Mouse (Mus musculus) myocyte (in vitro differentiated cells): ENCODE results near the gene Mrps21.
"Not testable (repeated sequence)": the region's sequence is repeated elsewhere in the genome, so short reads cannot be mapped to it uniquely, and the experiment has no call there.

Experiments
- CEBPB ChIP-seq: IDR thresholded peaks from 2 replicates; pipeline ENCODE4 v1.6.1; 2011; ENCODE audit warnings: mild to moderate bottlenecking, moderate library complexity; ENCODE audit not compliant: poor library complexity, insufficient read depth, severe bottlenecking
- MAX ChIP-seq: IDR thresholded peaks from one replicate; pipeline ENCODE4 v1.6.1; 2011; ENCODE audit warnings: low read depth, mild to moderate bottlenecking, control low read depth
- MYOG ChIP-seq, 3 experiments: IDR thresholded peaks; one replicate each; pipeline ENCODE4 v1.6.1; 2011; ENCODE audit warnings: control low read depth in 2 of 3, low read depth in 2 of 3, mild to moderate bottlenecking in 2 of 3; ENCODE audit not compliant: insufficient read length in 2 of 3, control insufficient read depth in 1 of 3, insufficient read depth in 1 of 3
- POLR2A ChIP-seq: IDR thresholded peaks from one replicate; pipeline ENCODE4 v1.6.1; 2011; ENCODE audit warnings: low read depth, mild to moderate bottlenecking, control low read depth, moderate library complexity; ENCODE audit not compliant: insufficient read length
- POLR2AphosphoS2 ChIP-seq: IDR thresholded peaks from one replicate; pipeline ENCODE4 v1.6.1; 2011; ENCODE audit warnings: low read depth, control low read depth; ENCODE audit not compliant: insufficient read length
- REST ChIP-seq: IDR thresholded peaks from one replicate; pipeline ENCODE4 v1.6.1; 2011; ENCODE audit warnings: mild to moderate bottlenecking, control low read depth, moderate library complexity; ENCODE audit not compliant: insufficient read depth, insufficient read length
- SRF ChIP-seq: IDR thresholded peaks from one replicate; pipeline ENCODE4 v1.6.1; 2011; ENCODE audit warnings: low read depth; ENCODE audit not compliant: control insufficient read depth, insufficient read length
- TCF12 ChIP-seq: IDR thresholded peaks from one replicate; pipeline ENCODE4 v1.6.1; 2011; ENCODE audit warnings: mild to moderate bottlenecking, control low read depth; ENCODE audit not compliant: poor library complexity, insufficient read depth, severe bottlenecking
- USF1 ChIP-seq: IDR thresholded peaks from one replicate; pipeline ENCODE4 v1.6.1; 2011; ENCODE audit warnings: low read depth, mild to moderate bottlenecking, control low read depth, moderate library complexity

- TF ChIP-seq USF1; MAX; POLR2A; CEBPB; TCF12; MYOG (IDR thresholded peaks at IDR 0.05; ENCODE audit: control insufficient read depth in 1 of 3, insufficient read depth in 1 of 3, insufficient read length in 2 of 3, low read depth in 2 of 3); SRF; POLR2AphosphoS2; REST: not testable (repeated sequence)
Observed at GRCm38 (mm10) chr3:95920532-95920931, 49.2 kb upstream of the Mrps21 start.
